Comparison of ENCODE assay signal across 19 mouse cellular contexts in the genomic region with DNA sequence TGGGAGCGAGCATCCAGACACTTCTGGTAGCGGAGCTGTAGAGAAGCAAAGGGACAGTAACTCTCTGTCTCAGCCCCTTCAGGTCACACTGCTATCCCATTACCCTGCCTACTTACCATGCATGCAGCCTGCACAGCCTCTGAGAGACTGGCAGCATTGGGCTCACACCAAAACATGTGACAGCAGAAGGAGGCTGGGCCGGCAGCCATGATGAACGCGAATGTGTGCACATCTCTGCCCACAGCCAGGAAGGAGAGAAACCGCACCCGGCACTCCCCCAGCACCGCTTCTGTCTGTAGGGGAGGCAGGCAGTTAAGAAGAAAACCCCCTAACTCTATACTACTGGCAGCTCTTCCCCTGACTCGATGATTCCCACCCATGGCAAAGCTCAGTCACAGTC. TPM values are rescaled to one million over a fixed set of nuclear protein-coding genes. Genes with fewer than 3 reads are reported as not detected.
DNase-seq lines count a peak whose midpoint lies in the region; ATAC-seq lines count a peak whose summit lies in the region.
"Had no signal": no experiment of that assay in that cellular context is flagged by ENCODE, and none has a peak within 500 bp of the region (broad histone marks: within the 10 kb centered on the region; RNA-seq: fewer than 3 reads in every experiment).

No protein-coding gene starts in this region.

- DNase-seq in cerebellum, adult 18-20 months, result peak; percentile 29 to 40
- DNase-seq in cerebellum, adult 11 months, result no peak
- peak; percentile 76 for DNase-seq in layer of hippocampus, adult 9-11 months
- no peak for DNase-seq in layer of hippocampus, adult 9-10 months (ENCODE audit: low spot score)
- DNase-seq in CD4-positive helper T cell, adult 2 months (ENCODE audit: low read depth, low spot score), result peak; percentile 31
- peak; percentile 23 for DNase-seq in naive thymus-derived CD4-positive, alpha-beta T cell, adult 2 months (ENCODE audit: low read depth)
- DNase-seq in heart, postnatal 4 days, result no peak
- DNase-seq: adrenal gland, postnatal 25 days; heart, adult 2 months; heart, postnatal 14 days; kidney, adult 8-10 months; kidney, postnatal 4 days; lung, adult 2 months had no signal

- no peak for ATAC-seq in midbrain, embryonic 16.5 days
- ATAC-seq: hindbrain, postnatal 0 days; midbrain, embryonic 15.5 days had no signal

- H3K4me2 ChIP-seq in midbrain, embryonic 16.5 days (ENCODE audit: low read length), result no peak overlapping the region
- H3K4me2 ChIP-seq: limb, embryonic 15.5 days; midbrain, embryonic 15.5 days; neural tube, embryonic 12.5 days had no signal

- WGBS in midbrain, embryonic 16.5 days, result 95% methylated on average over 9 of the region's 9 CpGs

- H3K36me3 ChIP-seq in midbrain, embryonic 16.5 days (ENCODE audit: control insufficient read depth, insufficient read depth, low read length), result peaks cover 30% of the 10 kb centered on the region

- no peaks in the 10 kb centered on the region for H3K9me3 ChIP-seq in midbrain, embryonic 16.5 days (replicated peaks; ENCODE audit: control insufficient read depth, low read length, poor library complexity, severe bottlenecking)
- H3K9me3 ChIP-seq: limb, embryonic 15.5 days; midbrain, embryonic 15.5 days; neural tube, embryonic 12.5 days had no signal

- H3K27me3 ChIP-seq in midbrain, embryonic 16.5 days (ENCODE audit: control insufficient read depth, insufficient read depth, low read depth, low read length), result no peaks in the 10 kb centered on the region
- H3K27me3 ChIP-seq: limb, embryonic 15.5 days; midbrain, embryonic 15.5 days; neural tube, embryonic 12.5 days had no signal

- peaks cover 21% of the 10 kb centered on the region for H3K4me1 ChIP-seq in midbrain, embryonic 16.5 days (ENCODE audit: control insufficient read depth, insufficient read depth, low read length)

- no peak overlapping the region for H3K27ac ChIP-seq in midbrain, embryonic 16.5 days (ENCODE audit: low read length)
- H3K27ac ChIP-seq: heart, adult 2 months; hindbrain, postnatal 0 days; limb, embryonic 15.5 days; midbrain, embryonic 15.5 days; neural tube, embryonic 12.5 days had no signal

- no peak overlapping the region for H3K9ac ChIP-seq in midbrain, embryonic 16.5 days (ENCODE audit: low read depth, low read length)
- H3K9ac ChIP-seq: limb, embryonic 15.5 days; midbrain, embryonic 15.5 days; neural tube, embryonic 12.5 days had no signal

- H3K4me3 ChIP-seq in midbrain, embryonic 16.5 days (ENCODE audit: low read depth, low read length), result no peak overlapping the region
- H3K4me3 ChIP-seq: heart, adult 2 months; limb, embryonic 15.5 days; midbrain, embryonic 15.5 days; neural tube, embryonic 12.5 days had no signal

RNA-seq across cellular contexts. Expression of a gene that starts 4.9 kb away (rescaled TPM):
- total RNA-seq in heart, postnatal 4 days (2021), result 100 to 1,000 TPM; 101 to 103 TPM
- polyA plus RNA-seq in midbrain, embryonic 16.5 days (2015; fragmentation: Nextera tagmentation; extraction: Ambion mirVana), result 95.2 and 104 TPM in 2 replicates

RNA-seq across cellular contexts. Expression of a gene that starts 22.4 kb away (rescaled TPM):
- total RNA-seq in heart, postnatal 4 days (2021), result 10 to 100 TPM; 57.5 to 59.1 TPM
- polyA plus RNA-seq in midbrain, embryonic 16.5 days (2015; fragmentation: Nextera tagmentation; extraction: Ambion mirVana), result 333 and 360 TPM in 2 replicates
- total RNA-seq: MEL had no signal

RNA-seq across cellular contexts. Expression of a gene that starts 40.9 kb away (rescaled TPM):
- under 1 TPM; 0.23 to 0.60 TPM for total RNA-seq in heart, postnatal 4 days (2021)
- 0.16 and 0.32 TPM in 2 replicates for polyA plus RNA-seq in midbrain, embryonic 16.5 days (2015; fragmentation: Nextera tagmentation; extraction: Ambion mirVana)
- total RNA-seq: hindbrain, postnatal 0 days; MEL had no signal
- polyA plus RNA-seq: hindbrain, postnatal 0 days had no signal

Comparison
In these comparisons a context has a peak if more than half of its experiments do, and no peak if none do; other contexts are left out.
1. DNase-seq: peak in cerebellum, adult 18-20 months (2 of 2), layer of hippocampus, adult 9-11 months (single experiment), CD4-positive helper T cell, adult 2 months (single experiment) and naive thymus-derived CD4-positive, alpha-beta T cell, adult 2 months (single experiment); none in cerebellum, adult 11 months (single experiment), layer of hippocampus, adult 9-10 months (single experiment) and heart, postnatal 4 days (single experiment).